Mouse (Mus musculus): ENCODE data around the gene C330021F23Rik.

- no peak for TF ChIP-seq CTCF (IDR thresholded peaks at IDR 0.05; ENCODE audit: low read depth, low read length)
- no peak for TF ChIP-seq TAL1 (conservative IDR thresholded peaks at IDR 0.05; ENCODE audit: low read depth, low read length)
These were observed 20.5 kb downstream of the C330021F23Rik start for GRCm38 (mm10) chr8:3588258-3588633.

All from G1E (cell line).